Mouse (Mus musculus) stomach, embryonic 15.5 days (tissue): ENCODE measurements around the gene Myadml2. TPM values are rescaled to one million over a fixed set of nuclear protein-coding genes. Genes with fewer than 3 reads are reported as not detected.

Experiments used
- ATAC-seq: fragments of 200-750 bp; cut with Nextera tagmentation; 2 replicates; pipeline ENCODE4 v1.8.0; 2017; ENCODE audit warnings: low read depth, moderate number of reproducible peaks, moderate TSS enrichment; ENCODE audit not compliant: insufficient read depth, low FRiP score
- H3K27ac ChIP-seq: fragments of 300-500 bp; sonication (generic); 2 replicates; pipeline ENCODE4 v1.5.1; 2015; ENCODE audit warnings: mild to moderate bottlenecking, inconsistent platforms
- H3K27me3 ChIP-seq: fragments of 300-500 bp; sonication (generic); replicated peaks from 2 replicates; pipeline ENCODE4 v1.6.1; 2015; ENCODE audit warnings: inconsistent platforms
- H3K36me3 ChIP-seq: fragments of 300-500 bp; sonication (generic); 2 replicates; pipeline ENCODE4 v1.6.1; 2015; ENCODE audit warnings: inconsistent platforms
- H3K4me1 ChIP-seq: fragments of 300-500 bp; sonication (generic); 2 replicates; pipeline ENCODE4 v1.6.1; 2015; ENCODE audit warnings: inconsistent platforms
- H3K4me2 ChIP-seq: fragments of 300-500 bp; sonication (generic); 2 replicates; pipeline ENCODE4 v1.6.1; 2015; ENCODE audit warnings: mild to moderate bottlenecking, inconsistent platforms
- H3K4me3 ChIP-seq: fragments of 300-500 bp; sonication (generic); replicated peaks from 2 replicates; pipeline ENCODE4 v1.5.1; 2015; ENCODE audit warnings: inconsistent platforms
- H3K9ac ChIP-seq: fragments of 300-500 bp; sonication (generic); 2 replicates; pipeline ENCODE4 v1.6.1; 2015; ENCODE audit warnings: inconsistent platforms
- H3K9me3 ChIP-seq: fragments of 300-500 bp; sonication (generic); 2 replicates; pipeline ENCODE4 v1.6.1; 2016; ENCODE audit warnings: inconsistent platforms
- WGBS: fragments of 180-500 bp; shearing (Covaris S2); methylation state at CpG from one replicate; pipeline ENCODE4 v1.1.7; 2015; 5-methylcytosine and 5-hydroxymethylcytosine counted together
- polyA plus RNA-seq: library from polyadenylated mRNA; unstranded; fragments of >200 nt; fragmentation: Nextera tagmentation; extraction: Ambion mirVana; gene quantifications from 2 replicates; pipeline ENCODE4 v1.2.1, GENCODE M21; 2015

Gene Myadml2
- polyA plus RNA-seq, 1 experiment from 2014 or later = 0.44 TPM

DNA sequence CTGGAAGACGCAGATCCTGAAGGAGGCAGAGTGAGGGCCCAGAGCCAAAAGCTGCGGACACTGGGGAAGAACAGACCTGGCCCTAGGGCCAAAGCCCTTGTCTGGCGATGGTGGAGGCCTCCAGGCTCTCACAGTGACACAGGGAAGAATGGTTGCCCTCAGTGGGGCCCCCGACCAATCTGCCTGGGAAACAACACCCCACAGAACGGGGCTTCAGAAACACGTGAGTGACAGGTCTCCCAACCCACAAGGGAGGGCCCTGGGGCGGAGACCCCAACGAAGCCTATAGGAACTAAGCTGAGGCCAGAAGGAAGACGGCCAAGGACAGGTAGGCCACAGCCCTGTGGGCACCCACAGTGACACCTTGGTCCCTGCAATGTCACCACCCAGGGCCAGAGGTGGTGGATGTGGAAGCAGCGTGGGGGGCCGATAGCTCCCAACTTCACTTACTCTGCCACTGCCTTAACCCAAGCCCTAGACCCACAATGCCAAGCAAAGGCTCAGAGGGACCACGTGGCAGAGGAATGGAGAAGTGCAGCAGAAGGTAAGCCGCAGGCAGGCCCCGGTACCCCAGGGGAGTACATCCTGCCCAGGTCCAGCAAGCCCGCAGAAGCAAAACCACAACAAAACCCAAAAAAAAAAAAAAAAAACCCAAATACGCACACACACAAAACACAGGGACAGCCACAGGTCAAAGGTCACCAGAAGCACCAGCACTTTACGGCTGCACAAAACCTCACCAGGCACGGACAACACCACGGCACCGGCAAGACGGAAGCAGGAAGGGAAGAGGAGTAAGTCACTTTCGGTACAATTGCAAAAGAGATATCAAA is 20.3 kb downstream of the Myadml2 start:
- H3K9ac ChIP-seq = no peak overlapping the region
- H3K36me3 ChIP-seq = peaks cover 13% of the 10 kb centered on the region
- ATAC-seq = no peak
- H3K4me2 ChIP-seq = no peak overlapping the region
- no peak overlapping the region for H3K4me3 ChIP-seq
- H3K27me3 ChIP-seq = no peaks in the 10 kb centered on the region
- H3K27ac ChIP-seq = no peak overlapping the region
- peaks cover 45% of the 10 kb centered on the region for H3K4me1 ChIP-seq
- 75% methylated on average over 22 of the region's 22 CpGs for WGBS
- no peaks in the 10 kb centered on the region for H3K9me3 ChIP-seq

DNA sequence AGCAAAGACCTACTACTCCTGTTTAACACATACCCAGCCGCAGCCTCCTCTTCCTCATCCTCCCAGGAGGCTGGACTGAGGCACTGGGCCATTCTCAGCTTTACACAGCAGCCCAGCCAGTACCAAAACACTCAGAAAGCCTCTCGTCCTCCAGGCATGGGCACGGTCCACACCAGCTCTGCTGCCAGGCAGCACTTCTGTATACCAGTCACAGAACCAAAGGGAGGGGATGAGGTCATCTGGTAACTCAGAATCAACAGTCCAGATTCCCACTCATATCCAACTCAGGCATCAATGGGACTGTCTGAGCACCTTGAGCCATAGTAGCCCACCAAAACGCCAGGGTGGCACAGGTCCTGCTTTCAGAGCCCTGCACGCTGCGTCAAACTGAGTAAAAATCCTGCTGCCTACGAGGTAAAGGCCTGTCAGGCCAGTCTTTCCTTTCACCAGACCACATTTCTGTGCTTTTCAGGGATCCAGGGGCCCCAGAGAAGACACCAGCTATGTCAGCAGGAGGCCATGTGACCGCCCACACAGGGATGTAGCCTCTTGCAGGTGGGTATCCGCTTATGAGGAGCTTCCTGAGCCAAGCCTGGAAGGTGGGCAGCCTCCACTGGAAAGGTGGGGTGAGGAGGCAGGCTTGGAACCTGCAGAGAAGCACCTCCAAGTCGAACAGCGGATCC is 21.0 kb downstream of the Myadml2 start:
- 87% methylated on average over 11 of the region's 11 CpGs for WGBS
- ATAC-seq = no peak
- Histone ChIP-seq H3K36me3 (peaks cover 13% of the 10 kb centered on the region), H3K4me2 (no peak overlapping the region), H3K9ac (no peak overlapping the region), H3K27ac (no peak overlapping the region; the same call in 1 of the 2 replicates), H3K9me3 (no peaks in the 10 kb centered on the region), H3K4me1 (peaks cover 40% of the 10 kb centered on the region), H3K27me3 (no peaks in the 10 kb centered on the region), H3K4me3 (no peak overlapping the region)

DNA sequence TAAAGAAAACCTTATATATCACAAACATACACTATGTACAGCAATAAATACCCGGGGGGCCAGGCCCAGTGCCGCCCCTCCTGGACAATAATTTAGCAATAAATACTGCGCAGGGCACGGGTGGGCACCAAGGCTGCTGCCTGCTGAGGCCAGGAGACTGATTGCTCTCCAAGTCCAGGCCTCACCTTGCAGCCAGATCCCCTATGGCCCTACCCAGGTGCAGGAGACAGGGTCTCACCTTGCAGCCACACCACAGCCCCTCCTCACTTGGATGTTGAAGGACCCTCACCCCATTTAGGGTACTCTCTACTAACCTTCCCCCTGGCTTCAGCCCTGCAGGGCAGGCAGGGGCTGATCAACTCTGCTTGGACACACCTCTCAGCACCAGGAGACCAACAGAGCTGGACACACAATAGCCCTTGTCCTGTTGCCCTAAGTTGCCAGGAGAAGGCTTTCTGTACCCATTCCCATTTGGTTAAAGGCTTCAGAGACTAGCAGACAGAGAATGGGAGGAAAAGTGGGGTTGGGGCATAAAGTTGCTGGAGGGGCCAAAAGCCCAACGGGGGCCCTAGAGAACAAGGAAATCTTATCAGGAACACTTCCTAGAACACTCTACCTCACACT is 22.7 kb downstream of the Myadml2 start, which contains the start of gene Sirt7:
Sirt7 (minus strand) TSS at position 89 of the 624 bp plus-strand sequence.
- peak; percentile 4; the same call in 1 of the 2 replicates for ATAC-seq
- peak within 1 kb of the TSS; percentile 88 for H3K27ac ChIP-seq
- H3K9ac ChIP-seq = peak within 1 kb of the TSS; percentile 87
- no peaks in the 10 kb centered on the region for H3K27me3 ChIP-seq
- 14% methylated on average over 5 of the region's 5 CpGs for WGBS
- H3K4me3 ChIP-seq = peak within 1 kb of the TSS; percentile 82
- peaks cover 27% of the 10 kb centered on the region for H3K4me1 ChIP-seq
- no peaks in the 10 kb centered on the region for H3K9me3 ChIP-seq
- H3K36me3 ChIP-seq = peaks cover 22% of the 10 kb centered on the region
- peak within 1 kb of the TSS; percentile 96 for H3K4me2 ChIP-seq

DNA sequence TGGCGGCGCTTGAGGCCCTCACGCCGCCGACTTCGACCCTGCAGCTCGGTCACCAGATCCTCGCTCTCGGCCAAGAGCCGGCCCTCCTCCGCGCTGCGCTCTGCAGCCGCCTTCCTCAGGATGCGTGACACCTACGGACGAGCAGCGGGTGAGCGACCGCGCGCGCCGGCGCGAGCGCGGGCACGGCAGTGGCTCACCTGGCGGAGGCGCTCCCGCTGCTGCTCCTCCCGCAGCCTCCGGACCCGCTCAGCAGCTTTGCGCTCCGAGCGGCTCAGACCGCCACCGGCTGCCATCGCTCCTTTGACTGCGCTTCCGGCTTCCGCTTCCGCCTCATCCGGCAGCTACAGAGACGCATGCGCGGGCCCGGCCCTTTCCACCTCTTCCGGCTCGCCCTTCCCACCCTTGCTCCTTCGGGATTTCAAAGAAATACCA is 23.3 kb downstream of the Myadml2 start:
- Histone ChIP-seq H3K27me3 (no peaks in the 10 kb centered on the region), H3K9ac (peak overlapping the region; percentile 87), H3K4me3 (peak overlapping the region; percentile 82), H3K4me1 (peaks cover 21% of the 10 kb centered on the region), H3K9me3 (no peaks in the 10 kb centered on the region), H3K27ac (peak overlapping the region; percentile 88), H3K36me3 (peaks cover 27% of the 10 kb centered on the region), H3K4me2 (peak overlapping the region; percentile 96)
- under 1% methylated on average over 53 of the region's 53 CpGs for WGBS
- ATAC-seq = peak; percentile 75

DNA sequence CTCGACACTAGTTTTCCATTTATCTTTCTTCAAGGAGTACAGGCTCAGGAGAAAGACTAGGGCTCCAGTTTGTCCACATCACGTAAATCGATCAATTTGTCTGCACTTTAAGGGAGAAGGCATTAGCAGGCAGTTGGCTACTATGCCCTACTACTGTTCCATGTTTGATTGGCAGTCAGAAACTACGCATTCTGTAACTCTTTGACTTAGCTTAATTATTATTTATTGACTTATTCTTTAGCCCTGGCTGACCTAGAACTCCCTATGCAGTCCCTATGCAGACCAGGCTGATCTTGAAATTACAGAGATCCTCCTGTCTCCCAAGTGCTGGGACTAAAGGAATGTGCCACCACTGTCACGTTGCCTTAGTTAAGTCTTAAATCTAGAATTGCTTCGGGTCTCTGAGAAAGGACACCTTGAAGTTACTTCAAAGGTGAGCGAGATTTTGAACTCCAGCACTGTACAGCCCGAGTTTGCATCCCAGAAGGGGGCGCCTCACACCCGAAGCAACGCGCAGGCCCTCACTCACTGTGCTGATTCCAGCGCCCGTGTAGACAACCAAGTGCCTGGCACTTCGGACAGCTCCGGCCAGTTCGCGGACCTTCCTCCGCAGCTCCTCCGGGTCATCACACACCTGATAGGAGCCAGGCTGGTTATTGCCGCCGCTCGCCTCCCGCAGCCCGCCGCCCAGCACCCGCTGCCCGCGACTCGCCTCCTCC is 23.8 kb downstream of the Myadml2 start:
- no peaks in the 10 kb centered on the region for H3K27me3 ChIP-seq
- H3K4me2 ChIP-seq = peak overlapping the region; percentile 96
- H3K4me3 ChIP-seq = peak overlapping the region; percentile 82
- H3K9me3 ChIP-seq = no peaks in the 10 kb centered on the region
- H3K4me1 ChIP-seq = peaks cover 18% of the 10 kb centered on the region
- ATAC-seq = peak; percentile 76
- 11% methylated on average over 30 of the region's 30 CpGs for WGBS
- peaks cover 27% of the 10 kb centered on the region for H3K36me3 ChIP-seq
- H3K9ac ChIP-seq = peak overlapping the region; percentile 87
- H3K27ac ChIP-seq = peak overlapping the region; percentile 88

DNA sequence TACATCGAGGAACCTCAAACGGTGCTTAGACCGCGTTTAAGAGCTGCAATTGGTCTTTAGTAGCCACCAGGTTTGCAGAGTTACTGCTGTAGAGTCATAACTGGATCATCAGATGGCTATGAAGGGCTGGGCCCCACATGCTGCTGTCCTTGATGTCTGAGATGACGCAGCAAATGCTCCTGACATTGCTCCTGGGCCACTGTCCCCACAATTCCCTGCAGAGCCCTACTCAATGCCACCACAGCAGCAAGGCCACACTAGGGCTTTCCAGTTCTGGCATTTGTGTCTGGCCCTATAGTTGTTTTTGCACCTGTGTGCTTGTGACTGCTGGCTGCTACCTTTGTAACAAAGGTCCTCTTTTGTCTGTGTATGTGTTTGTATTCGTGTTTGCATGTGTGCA is 25.2 kb downstream of the Myadml2 start:
- no peak for ATAC-seq
- Histone ChIP-seq H3K27me3 (no peaks in the 10 kb centered on the region), H3K36me3 (peaks cover 30% of the 10 kb centered on the region), H3K4me1 (peaks cover 20% of the 10 kb centered on the region), H3K4me2 (no peak overlapping the region), H3K9me3 (no peaks in the 10 kb centered on the region), H3K9ac (no peak overlapping the region), H3K4me3 (no peak overlapping the region), H3K27ac (no peak overlapping the region)
- WGBS = 91% methylated on average over 6 of the region's 6 CpGs

DNA sequence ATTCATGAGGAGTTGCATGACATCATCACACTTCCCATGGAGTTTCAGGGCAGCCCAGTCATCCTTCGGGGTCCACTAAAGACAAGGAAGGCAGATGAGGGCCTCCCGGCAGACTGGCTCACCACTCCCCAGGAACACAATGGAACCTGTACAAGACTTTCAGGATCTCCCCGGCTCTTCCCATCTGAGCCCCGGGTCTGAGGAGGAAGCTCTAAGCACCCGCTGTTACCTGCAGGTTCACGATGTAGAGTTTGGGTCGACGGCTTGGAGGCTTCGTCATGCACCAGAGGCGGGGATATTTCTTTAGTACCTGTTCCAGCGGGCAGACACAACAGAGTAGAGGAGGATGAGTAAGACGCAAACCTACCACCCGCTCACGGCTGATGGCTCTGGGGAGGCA is 27.8 kb downstream of the Myadml2 start:
- ATAC-seq = no peak
- WGBS = 92% methylated on average over 14 of the region's 14 CpGs

DNA sequence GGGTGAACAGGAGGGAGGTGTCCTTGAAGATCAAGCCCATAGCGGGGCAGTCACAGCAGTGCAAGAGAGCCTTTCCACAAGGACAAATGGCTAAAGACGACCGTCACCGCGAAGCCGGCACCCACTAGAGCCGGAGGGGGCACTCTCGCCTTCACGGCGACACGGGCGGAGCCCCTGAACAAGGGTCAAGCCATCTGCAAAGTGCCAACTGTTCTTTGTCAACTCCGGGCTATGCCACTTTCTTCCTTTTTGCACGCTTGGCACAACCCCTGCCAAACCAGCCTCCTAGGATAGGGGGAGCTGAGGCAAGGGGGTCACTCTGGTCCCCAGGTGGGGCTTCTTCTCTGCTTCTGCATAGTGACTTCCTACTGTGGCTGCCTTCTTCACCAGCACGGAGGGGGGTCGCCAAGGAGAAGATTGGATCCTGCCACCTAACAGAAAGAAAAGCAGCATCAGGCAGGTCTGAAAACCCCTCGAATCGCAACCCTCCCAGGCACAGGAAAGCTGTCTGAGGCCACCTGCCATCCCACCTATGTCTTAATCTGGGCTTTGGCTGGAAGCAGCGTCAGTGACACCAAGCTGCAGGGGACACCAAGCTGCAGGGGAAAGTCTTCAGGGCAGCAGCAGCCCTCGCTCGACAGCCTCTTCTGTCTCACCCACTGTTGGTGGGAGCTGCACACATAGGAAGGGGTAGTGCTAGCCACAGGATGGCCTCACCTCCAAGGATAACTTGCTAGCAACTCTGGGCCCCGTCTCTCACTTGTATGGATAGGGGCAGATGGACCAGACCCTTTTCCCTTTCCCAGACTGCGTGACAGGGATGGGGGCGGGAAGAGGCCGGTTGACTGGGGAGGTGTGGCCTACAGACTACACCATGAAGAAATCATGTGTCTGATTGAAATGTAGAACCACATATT is 29.1 kb downstream of the Myadml2 start:
- H3K27ac ChIP-seq = 0 out of 2 replicates have a peak overlapping the region, but pooled peaks have one; percentile 42
- peaks cover 34% of the 10 kb centered on the region for H3K36me3 ChIP-seq
- H3K4me3 ChIP-seq = no peak overlapping the region
- no peak for ATAC-seq
- peaks cover 24% of the 10 kb centered on the region for H3K4me1 ChIP-seq
- H3K27me3 ChIP-seq = no peaks in the 10 kb centered on the region
- no peak overlapping the region for H3K9ac ChIP-seq
- H3K4me2 ChIP-seq = no peak overlapping the region
- H3K9me3 ChIP-seq = no peaks in the 10 kb centered on the region
- 91% methylated on average over 25 of the region's 25 CpGs for WGBS

More for the DNA sequence above, 27.8 kb downstream of the Myadml2 start:
- Histone ChIP-seq H3K4me2 (no peak overlapping the region), H3K27me3 (no peaks in the 10 kb centered on the region), H3K4me1 (peaks cover 28% of the 10 kb centered on the region), H3K27ac (no peak overlapping the region), H3K9me3 (no peaks in the 10 kb centered on the region), H3K36me3 (peaks cover 27% of the 10 kb centered on the region), H3K9ac (no peak overlapping the region), H3K4me3 (no peak overlapping the region)

DNA sequence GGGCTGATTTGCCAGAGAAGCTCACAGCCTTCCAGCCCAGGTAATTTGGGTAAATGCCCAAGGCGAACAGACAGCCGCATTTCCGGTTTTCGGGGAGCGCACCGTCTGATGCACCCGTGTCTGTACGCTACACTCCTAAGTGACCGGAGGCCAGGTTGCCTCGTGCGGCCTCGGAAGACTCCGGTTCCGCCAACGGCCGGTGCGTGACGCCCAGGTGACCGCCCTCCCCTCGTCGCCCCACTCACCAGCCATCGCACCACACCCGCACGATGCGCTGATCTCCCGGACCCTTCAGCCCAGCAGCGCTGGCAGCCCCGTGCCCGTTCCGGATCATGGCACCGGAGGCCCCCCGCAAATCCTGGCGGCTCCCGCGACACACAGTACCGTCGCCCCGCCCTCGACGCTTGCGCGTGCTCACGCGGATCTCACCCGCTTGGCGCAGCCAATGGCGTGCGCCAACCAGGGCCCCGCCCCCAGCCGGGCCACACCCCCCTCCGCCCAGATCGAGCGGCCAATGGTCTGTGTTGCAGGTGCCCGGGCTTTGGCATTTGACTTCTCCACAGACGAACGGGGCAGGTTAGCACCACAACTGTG is 30.3 kb downstream of the Myadml2 start, which contains the start of gene Pcyt2:
Pcyt2 (minus strand) TSS at position 418 of the 594 bp plus-strand sequence.
- H3K4me1 ChIP-seq = peaks cover 23% of the 10 kb centered on the region
- no peaks in the 10 kb centered on the region for H3K27me3 ChIP-seq
- H3K27ac ChIP-seq = peak within 1 kb of the TSS; percentile 76
- WGBS = under 1% methylated on average over 56 of the region's 56 CpGs
- H3K4me3 ChIP-seq = peak within 1 kb of the TSS; percentile 69
- H3K9me3 ChIP-seq = no peaks in the 10 kb centered on the region
- H3K36me3 ChIP-seq = peaks cover 44% of the 10 kb centered on the region
- peak within 1 kb of the TSS; percentile 91 for H3K9ac ChIP-seq
- H3K4me2 ChIP-seq = peak within 1 kb of the TSS; percentile 83
- ATAC-seq = peak; percentile 96

DNA sequence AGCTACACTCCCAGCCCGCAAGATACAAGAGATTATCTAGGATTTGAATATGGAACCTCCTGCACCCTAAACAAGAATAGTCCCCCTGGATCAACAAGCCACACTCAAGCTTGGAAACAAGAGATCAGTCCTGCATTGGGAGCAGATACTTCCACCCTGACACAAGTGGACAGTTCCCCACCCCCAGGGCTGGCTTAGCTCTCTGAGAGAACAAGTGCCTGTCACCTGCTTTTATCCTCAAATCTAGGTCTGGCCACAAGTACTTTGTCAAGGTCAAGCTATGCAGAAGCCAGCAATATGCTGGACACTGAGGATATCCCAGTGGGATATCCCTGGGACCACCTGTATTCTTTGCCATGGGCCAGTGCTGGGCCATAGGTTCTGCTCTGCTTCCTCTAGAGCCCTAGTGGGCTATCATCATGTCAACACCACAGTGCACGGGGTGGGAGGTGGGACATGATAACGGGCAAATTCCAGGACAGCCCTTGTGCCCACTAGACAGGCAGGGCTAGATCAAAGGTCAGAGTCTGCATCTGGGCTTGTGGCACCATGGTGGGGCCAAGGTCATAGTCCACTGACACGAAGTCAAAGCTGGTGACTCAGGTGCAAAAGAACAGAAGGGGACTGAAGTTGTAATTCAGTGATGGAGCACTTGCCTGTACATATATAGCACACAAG is 31.2 kb downstream of the Myadml2 start:
- peak overlapping the region; percentile 69 for H3K4me3 ChIP-seq
- H3K9ac ChIP-seq = peak overlapping the region; percentile 91
- H3K4me2 ChIP-seq = peak overlapping the region; percentile 83
- 45% methylated on average over 4 of the region's 4 CpGs for WGBS
- H3K36me3 ChIP-seq = peaks cover 52% of the 10 kb centered on the region
- H3K27me3 ChIP-seq = no peaks in the 10 kb centered on the region
- no peak for ATAC-seq
- peak overlapping the region; percentile 76; the same call in 1 of the 2 replicates for H3K27ac ChIP-seq
- no peaks in the 10 kb centered on the region for H3K9me3 ChIP-seq
- H3K4me1 ChIP-seq = peaks cover 23% of the 10 kb centered on the region
